Mouse (Mus musculus): ENCODE measurements around the gene Wipf3. TPM values are rescaled to one million over a fixed set of nuclear protein-coding genes. Genes with fewer than 3 reads are reported as not detected.

Gene Wipf3
- polyA plus RNA-seq, 1 experiment from 2014 or later = 0.83 TPM

DNA sequence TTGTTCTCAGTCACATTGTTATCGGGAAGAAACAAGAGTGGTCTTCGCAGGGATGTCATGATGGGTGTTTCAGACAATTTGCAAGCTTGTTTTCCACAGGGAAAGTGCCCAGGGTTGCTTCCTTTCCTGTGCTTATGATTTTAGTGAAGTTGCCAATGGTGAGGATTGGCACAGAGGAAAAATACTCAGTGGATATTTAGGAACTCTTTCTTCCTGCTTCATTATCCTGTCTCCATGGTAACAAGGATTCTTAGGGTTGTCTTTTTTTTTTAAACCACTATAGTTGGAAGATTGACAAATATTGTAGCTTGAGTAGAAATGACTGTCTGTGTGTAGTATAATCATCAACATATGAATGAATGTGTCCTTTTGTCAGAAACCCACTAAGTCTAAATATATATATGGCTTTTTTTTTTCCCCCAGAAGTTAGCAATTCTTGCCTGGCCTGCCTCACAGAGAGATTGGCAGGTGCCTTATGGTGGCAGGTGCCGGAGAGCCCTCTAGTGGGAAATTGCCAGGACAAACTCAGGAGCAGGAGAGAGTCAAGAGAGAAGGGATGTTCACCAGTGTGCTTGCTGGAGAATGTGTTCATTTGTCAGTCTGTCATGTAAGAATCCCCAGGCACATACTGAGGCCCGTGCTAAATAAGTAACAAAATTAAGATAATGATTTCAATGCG lies 49.4 kb downstream of the Wipf3 start:
- Histone ChIP-seq H3K36me3 (ENCODE audit: control insufficient read depth, insufficient read depth, low read length) (no peaks in the 10 kb centered on the region), H3K27ac (ENCODE audit: low read depth, low read length) (no peak overlapping the region), H3K9me3 (ENCODE audit: control insufficient read depth, low read length) (no peaks in the 10 kb centered on the region), H3K27me3 (ENCODE audit: control insufficient read depth, insufficient read depth, low read length) (no peaks in the 10 kb centered on the region), H3K9ac (ENCODE audit: low read depth, low read length) (no peak overlapping the region), H3K4me3 (ENCODE audit: low read depth, low read length) (no peak overlapping the region), H3K4me1 (replicated peaks; ENCODE audit: control insufficient read depth, insufficient read depth, low read length) (no peaks in the 10 kb centered on the region), H3K4me2 (replicated peaks; ENCODE audit: low read depth, low read length) (no peak overlapping the region)
- no peak for DNase-seq (ENCODE audit: low spot score)
- 70% methylated on average over 5 of the region's 5 CpGs for WGBS
- no peak for ATAC-seq (ENCODE audit: low FRiP score)

DNA sequence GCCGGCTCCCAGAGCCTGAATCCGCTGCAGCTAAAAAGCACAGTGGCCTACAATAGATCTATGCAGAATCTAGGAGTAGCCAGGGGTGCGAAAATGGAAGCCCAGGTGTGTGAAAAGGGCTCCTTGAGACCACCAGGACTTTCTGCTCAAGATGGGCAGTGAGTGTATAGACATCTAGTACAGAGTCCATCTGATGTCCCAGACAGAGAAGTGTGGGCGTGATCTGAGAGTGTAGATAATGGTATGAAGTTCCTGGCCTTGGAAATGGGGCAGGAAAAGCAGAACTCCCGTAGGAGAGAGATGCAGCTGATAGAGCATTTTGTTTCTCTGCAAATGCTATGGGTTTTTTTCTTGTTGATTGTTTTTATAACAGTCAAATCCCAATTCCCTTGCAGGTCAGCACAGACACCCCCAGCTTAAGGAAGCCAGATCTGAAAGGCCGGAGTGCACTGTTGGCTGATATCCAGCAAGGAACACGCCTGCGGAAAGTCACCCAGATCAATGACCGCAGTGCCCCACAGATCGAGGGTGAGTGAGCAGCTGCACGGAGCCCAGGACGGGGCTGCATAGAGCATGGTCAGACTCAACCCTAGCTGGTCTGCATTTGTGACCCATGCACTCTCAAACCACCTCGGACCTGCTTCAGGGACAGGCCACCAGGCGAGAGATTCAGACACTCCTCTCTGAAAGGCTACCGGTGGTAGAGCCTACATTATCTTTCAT lies 52.1 kb downstream of the Wipf3 start:
- H3K4me1 ChIP-seq (replicated peaks; ENCODE audit: control insufficient read depth, insufficient read depth, low read length) = no peaks in the 10 kb centered on the region; the same call in 1 of the 2 replicates
- H3K9ac ChIP-seq (ENCODE audit: low read depth, low read length) = no peak overlapping the region
- no peaks in the 10 kb centered on the region; the same call in none of the 2 replicates for H3K27me3 ChIP-seq (ENCODE audit: control insufficient read depth, insufficient read depth, low read length)
- H3K9me3 ChIP-seq (ENCODE audit: control insufficient read depth, low read length) = no peaks in the 10 kb centered on the region
- no peak overlapping the region for H3K4me2 ChIP-seq (replicated peaks; ENCODE audit: low read depth, low read length)
- 82% methylated on average over 15 of the region's 15 CpGs for WGBS
- H3K4me3 ChIP-seq (ENCODE audit: low read depth, low read length) = no peak overlapping the region
- no peaks in the 10 kb centered on the region for H3K36me3 ChIP-seq (ENCODE audit: control insufficient read depth, insufficient read depth, low read length)
- H3K27ac ChIP-seq (ENCODE audit: low read depth, low read length) = no peak overlapping the region
- no peak for ATAC-seq (ENCODE audit: low FRiP score)
- no peak for DNase-seq (ENCODE audit: low spot score)

DNA sequence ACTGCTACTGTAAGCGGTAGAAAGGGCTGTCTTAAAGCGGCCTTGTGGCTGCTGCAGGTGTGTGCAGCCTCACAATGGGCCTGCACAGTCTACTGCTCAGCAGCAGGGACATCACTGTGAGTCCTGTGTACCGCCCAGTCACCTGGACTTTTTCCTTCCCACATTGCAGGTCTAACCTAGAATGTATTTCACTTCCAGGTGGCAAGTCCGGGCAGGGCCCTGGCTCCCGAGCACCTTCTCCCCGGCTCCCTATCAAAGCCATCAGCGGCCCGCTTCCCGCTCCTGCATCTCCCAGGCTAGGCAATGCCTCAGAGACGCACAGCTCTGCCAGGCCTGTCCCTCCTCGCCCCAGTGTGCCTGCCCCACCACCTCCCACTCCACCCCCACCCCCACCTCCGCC lies 55.6 kb downstream of the Wipf3 start:
- 8% methylated on average over 11 of the region's 12 CpGs for whole genome bisulfite sequencing
- ATAC-seq (ENCODE audit: low FRiP score) (peak; percentile 51; the same call in 1 of the 2 replicates), DNase-seq (ENCODE audit: low spot score) (peak; percentile 26)
- Histone ChIP-seq H3K9ac (ENCODE audit: low read depth, low read length) (peak overlapping the region; percentile 28; the same call in 1 of the 2 replicates), H3K9me3 (ENCODE audit: control insufficient read depth, low read length) (no peaks in the 10 kb centered on the region), H3K4me3 (ENCODE audit: low read depth, low read length) (peak overlapping the region; percentile 21), H3K4me1 (replicated peaks; ENCODE audit: control insufficient read depth, insufficient read depth, low read length) (no peaks in the 10 kb centered on the region; the same call in 1 of the 2 replicates), H3K27ac (ENCODE audit: low read depth, low read length) (no peak overlapping the region), H3K36me3 (ENCODE audit: control insufficient read depth, insufficient read depth, low read length) (no peaks in the 10 kb centered on the region), H3K4me2 (replicated peaks; ENCODE audit: low read depth, low read length) (peak overlapping the region; percentile 57), H3K27me3 (ENCODE audit: control insufficient read depth, insufficient read depth, low read length) (no peaks in the 10 kb centered on the region; the same call in none of the 2 replicates)

DNA sequence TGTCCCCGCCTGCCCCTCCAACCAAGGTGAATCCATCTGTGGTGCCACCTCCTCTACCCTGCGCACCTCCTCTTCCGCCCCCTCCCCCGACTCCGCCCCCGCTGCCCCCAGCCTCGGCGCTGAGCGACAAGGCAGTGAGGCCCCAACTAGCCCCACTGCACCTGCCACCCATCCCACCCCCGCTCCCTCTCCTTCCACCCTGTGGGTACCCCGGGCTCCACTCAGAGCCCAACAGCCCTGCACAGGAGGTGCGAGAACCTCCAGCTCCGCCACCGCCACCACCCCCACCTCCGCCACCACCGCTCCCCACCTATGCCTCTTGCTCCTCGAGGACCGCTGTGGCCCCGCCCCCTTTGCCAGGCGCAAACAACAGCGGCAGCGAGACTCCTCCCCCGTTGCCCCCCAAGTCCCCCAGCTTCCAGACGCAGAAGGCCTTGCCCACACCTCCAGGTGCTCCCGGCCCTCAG lies 56.1 kb downstream of the Wipf3 start:
- Histone ChIP-seq H3K9me3 (ENCODE audit: control insufficient read depth, low read length) (no peaks in the 10 kb centered on the region), H3K27ac (ENCODE audit: low read depth, low read length) (no peak overlapping the region), H3K4me3 (ENCODE audit: low read depth, low read length) (peak overlapping the region; percentile 21), H3K27me3 (ENCODE audit: control insufficient read depth, insufficient read depth, low read length) (no peaks in the 10 kb centered on the region; the same call in none of the 2 replicates), H3K4me2 (replicated peaks; ENCODE audit: low read depth, low read length) (peak overlapping the region; percentile 57), H3K36me3 (ENCODE audit: control insufficient read depth, insufficient read depth, low read length) (no peaks in the 10 kb centered on the region), H3K9ac (ENCODE audit: low read depth, low read length) (peak overlapping the region; percentile 28; the same call in 1 of the 2 replicates), H3K4me1 (replicated peaks; ENCODE audit: control insufficient read depth, insufficient read depth, low read length) (no peaks in the 10 kb centered on the region; the same call in 1 of the 2 replicates)
- WGBS = 5% methylated on average over 19 of the region's 25 CpGs
- peak; percentile 25 for DNase-seq (ENCODE audit: low spot score)
- ATAC-seq (ENCODE audit: low FRiP score) = peak; percentile 61

DNA sequence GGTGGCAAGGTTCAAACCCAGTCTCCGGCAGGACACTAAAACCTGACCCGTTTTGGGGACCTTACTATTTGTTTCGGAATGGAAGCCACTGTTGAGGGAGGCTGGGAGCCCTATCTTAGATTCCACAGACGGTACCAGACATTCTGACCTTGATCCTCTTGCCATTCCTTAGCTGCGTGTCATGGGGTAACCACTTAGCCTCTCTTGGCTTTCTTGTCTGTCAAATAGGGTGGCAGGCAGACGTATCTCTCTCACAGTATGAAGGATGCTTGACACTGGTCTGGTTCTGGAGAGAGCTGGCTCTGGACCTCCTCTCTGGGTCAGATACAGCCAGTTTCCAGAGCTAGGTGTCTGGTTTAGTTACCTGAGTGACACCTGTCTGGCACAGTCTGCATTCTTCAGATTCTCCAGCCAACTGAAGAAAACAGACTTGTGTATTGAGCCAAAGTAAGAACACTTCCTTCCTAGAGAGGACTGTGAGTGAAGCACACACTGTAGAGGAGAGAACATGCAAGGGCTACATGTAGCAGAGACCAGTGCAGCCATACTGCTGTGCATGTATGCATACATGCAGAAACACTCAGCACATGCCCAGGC lies 56.7 kb downstream of the Wipf3 start:
- no peak overlapping the region for H3K27ac ChIP-seq (ENCODE audit: low read depth, low read length)
- H3K4me3 ChIP-seq (ENCODE audit: low read depth, low read length) = peak overlapping the region; percentile 21; the same call in 1 of the 2 replicates
- ATAC-seq (ENCODE audit: low FRiP score) (no peak), DNase-seq (ENCODE audit: low spot score) (no peak)
- no peaks in the 10 kb centered on the region; the same call in 1 of the 2 replicates for H3K4me1 ChIP-seq (replicated peaks; ENCODE audit: control insufficient read depth, insufficient read depth, low read length)
- no peaks in the 10 kb centered on the region for H3K9me3 ChIP-seq (ENCODE audit: control insufficient read depth, low read length)
- H3K4me2 ChIP-seq (replicated peaks; ENCODE audit: low read depth, low read length) = peak overlapping the region; percentile 57
- no peaks in the 10 kb centered on the region for H3K36me3 ChIP-seq (ENCODE audit: control insufficient read depth, insufficient read depth, low read length)
- no peaks in the 10 kb centered on the region; the same call in none of the 2 replicates for H3K27me3 ChIP-seq (ENCODE audit: control insufficient read depth, insufficient read depth, low read length)
- no peak overlapping the region for H3K9ac ChIP-seq (ENCODE audit: low read depth, low read length)
- WGBS = 33% methylated on average over 6 of the region's 6 CpGs

DNA sequence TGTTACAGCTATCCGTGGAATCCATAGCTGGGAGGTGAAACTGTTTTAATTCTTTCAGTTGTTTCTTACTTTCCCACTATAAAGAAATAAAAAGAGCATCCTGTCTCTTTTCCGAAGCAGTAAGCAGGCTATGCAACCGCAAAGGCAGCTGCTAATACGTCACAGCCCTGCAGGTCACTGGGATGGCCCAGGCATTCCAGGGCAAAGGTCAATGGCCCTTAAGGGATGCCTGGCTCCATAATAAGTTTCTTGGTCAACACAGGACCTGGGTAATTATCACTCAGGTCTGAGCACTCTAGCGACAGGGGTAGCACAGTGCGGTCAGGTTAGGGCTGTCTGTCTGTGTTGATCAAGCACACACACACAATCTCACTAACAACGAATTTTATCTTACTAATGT lies 61.7 kb downstream of the Wipf3 start:
- H3K9me3 ChIP-seq (ENCODE audit: control insufficient read depth, low read length) = no peaks in the 10 kb centered on the region
- no peaks in the 10 kb centered on the region for H3K36me3 ChIP-seq (ENCODE audit: control insufficient read depth, insufficient read depth, low read length)
- no peaks in the 10 kb centered on the region for H3K4me1 ChIP-seq (replicated peaks; ENCODE audit: control insufficient read depth, insufficient read depth, low read length)
- ATAC-seq (ENCODE audit: low FRiP score) (no peak), DNase-seq (ENCODE audit: low spot score) (no peak)
- no peak overlapping the region for H3K4me2 ChIP-seq (replicated peaks; ENCODE audit: low read depth, low read length)
- H3K27ac ChIP-seq (ENCODE audit: low read depth, low read length) = no peak overlapping the region
- no peaks in the 10 kb centered on the region; the same call in 1 of the 2 replicates for H3K27me3 ChIP-seq (ENCODE audit: control insufficient read depth, insufficient read depth, low read length)
- no peak overlapping the region for H3K9ac ChIP-seq (ENCODE audit: low read depth, low read length)
- 68% methylated on average over 7 of the region's 7 CpGs for WGBS
- H3K4me3 ChIP-seq (ENCODE audit: low read depth, low read length) = no peak overlapping the region

DNA sequence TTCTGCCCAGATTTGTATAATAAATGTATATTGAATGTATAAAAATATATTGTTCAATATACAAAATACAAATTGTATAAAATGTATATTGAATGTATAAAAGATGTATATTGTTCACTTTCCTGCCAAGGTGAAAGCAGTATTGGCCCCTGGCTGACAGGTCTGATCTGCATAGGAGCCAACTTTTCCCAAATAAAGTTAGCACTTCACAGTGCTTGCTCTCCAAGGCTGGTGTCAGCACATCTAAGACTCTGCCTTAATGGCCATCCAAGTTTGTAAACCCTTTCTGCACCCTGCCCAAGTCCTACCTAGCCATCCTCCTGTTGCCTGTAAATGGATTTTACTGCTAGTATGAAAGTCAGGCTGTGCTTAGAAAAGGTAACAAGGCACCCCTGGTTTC lies 64.7 kb downstream of the Wipf3 start:
- Histone ChIP-seq H3K4me1 (replicated peaks; ENCODE audit: control insufficient read depth, insufficient read depth, low read length) (no peaks in the 10 kb centered on the region), H3K27me3 (ENCODE audit: control insufficient read depth, insufficient read depth, low read length) (no peaks in the 10 kb centered on the region), H3K9ac (ENCODE audit: low read depth, low read length) (no peak overlapping the region), H3K27ac (ENCODE audit: low read depth, low read length) (no peak overlapping the region), H3K36me3 (ENCODE audit: control insufficient read depth, insufficient read depth, low read length) (no peaks in the 10 kb centered on the region), H3K4me2 (replicated peaks; ENCODE audit: low read depth, low read length) (no peak overlapping the region), H3K4me3 (ENCODE audit: low read depth, low read length) (no peak overlapping the region), H3K9me3 (ENCODE audit: control insufficient read depth, low read length) (no peaks in the 10 kb centered on the region)
- ATAC-seq (ENCODE audit: low FRiP score) = no peak
- DNase-seq (ENCODE audit: low spot score) = no peak

DNA sequence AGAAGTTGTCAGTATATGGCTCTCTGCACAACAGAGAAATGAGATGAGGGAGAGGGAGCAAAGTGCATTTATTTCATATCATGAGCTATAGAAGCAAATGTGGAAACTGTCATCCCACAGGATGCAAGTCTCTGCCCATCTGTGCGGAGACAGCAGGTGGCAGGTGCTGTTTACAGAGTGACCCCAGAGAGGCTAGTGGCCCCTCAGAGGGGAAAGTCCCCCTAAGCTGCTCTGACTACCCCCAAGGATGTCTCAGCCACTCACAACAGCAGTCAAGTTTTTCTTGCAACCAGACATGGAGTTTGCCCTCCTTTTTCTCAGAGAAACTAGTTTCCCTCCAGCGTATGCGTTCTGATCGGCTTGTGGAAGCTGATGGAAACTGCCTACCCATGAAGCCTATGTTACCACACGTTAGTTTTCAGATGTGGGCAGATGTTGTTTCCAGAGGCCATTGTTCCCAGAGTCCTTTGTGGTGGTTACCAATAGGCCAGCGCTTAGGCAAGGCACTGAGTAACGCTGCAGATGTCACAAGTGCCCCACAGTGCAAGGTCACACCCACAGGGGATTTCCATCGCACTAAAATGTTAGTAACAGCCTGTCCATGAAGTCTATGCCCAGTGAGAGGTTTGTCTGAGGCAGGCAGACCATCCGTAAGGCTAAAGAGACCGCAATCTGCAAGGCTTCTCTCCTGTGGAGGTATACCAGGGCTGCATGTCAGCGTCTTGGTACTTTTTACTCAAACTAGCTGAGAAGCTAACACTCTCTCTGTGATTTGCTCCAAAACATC lies 65.4 kb downstream of the Wipf3 start:
- Histone ChIP-seq H3K36me3 (ENCODE audit: control insufficient read depth, insufficient read depth, low read length) (no peaks in the 10 kb centered on the region), H3K4me3 (ENCODE audit: low read depth, low read length) (no peak overlapping the region), H3K9me3 (ENCODE audit: control insufficient read depth, low read length) (no peaks in the 10 kb centered on the region), H3K27ac (ENCODE audit: low read depth, low read length) (no peak overlapping the region), H3K9ac (ENCODE audit: low read depth, low read length) (no peak overlapping the region), H3K27me3 (ENCODE audit: control insufficient read depth, insufficient read depth, low read length) (no peaks in the 10 kb centered on the region), H3K4me2 (replicated peaks; ENCODE audit: low read depth, low read length) (no peak overlapping the region), H3K4me1 (replicated peaks; ENCODE audit: control insufficient read depth, insufficient read depth, low read length) (no peaks in the 10 kb centered on the region)
- 62% methylated on average over 11 of the region's 11 CpGs for whole genome bisulfite sequencing
- ATAC-seq (ENCODE audit: low FRiP score) (no peak), DNase-seq (ENCODE audit: low spot score) (no peak)

Data from hindbrain, embryonic 11.5 days (tissue).